Mouse (Mus musculus): Measurements from ENCODE around the gene Ap1m1.

Ap1m1 gene

DNA sequence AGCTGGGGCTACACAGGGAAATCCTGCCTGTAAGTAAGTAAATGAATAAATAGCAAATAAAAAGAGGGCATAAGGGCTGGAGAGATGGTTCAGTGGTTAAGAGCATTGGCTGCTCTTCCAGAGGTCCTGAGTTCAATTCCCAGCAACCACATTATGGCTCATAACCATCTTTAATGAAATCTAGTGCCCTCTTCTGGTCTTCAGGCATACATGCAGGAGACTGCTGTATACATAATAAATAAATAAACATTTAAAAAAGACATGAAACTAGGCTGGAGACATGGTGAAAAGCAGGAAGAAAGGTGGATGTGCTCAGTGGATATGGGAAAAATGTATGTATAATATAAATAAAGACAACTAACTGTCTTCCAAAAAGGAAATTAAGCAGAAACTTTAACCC lies 53.5 kb downstream of the Ap1m1 start:
- no peak for DNase-seq (ENCODE audit: extremely low spot score, low spot score)

DNA sequence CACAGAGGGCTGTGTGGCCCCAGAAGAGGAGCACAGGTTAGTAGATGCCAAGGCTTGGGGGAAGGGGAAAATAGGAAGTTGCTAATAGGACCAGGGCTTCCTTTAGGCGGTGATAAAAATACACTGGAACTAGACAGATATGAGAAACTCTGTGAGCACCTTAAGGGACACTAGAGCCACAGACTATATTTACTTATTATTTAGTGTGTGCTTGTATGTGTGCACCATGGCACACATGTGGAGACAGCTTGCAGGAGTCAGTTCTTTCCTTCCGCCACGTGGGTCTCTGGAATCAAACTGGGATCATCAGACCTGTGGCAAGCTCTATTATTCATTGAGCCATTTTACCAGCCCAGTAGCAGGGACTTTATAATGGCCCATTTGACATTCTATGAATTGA lies 55.3 kb downstream of the Ap1m1 start:
- DNase-seq (ENCODE audit: extremely low spot score, low spot score) = no peak

DNA sequence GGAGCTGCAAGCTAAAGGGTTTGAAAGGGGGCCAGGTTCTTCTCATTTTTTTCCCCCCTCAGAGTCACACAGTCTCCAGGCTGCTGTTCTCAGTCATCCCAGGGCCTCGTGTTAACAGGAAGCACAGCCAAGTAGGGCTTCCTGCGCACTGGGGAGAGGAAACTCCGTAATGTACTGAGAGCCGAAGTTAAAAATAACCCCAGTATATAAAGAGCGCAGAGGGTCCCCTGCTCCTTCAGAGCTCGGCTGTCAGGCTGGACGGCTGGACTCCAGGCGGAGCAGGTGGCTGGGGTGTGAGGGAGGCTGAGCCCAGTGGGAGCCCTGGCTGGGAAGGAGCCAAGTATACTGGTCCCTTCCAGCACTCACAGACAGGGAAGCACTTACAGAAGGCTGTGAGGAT lies 55.9 kb downstream of the Ap1m1 start:
- no peak for DNase-seq (ENCODE audit: extremely low spot score, low spot score)

DNA sequence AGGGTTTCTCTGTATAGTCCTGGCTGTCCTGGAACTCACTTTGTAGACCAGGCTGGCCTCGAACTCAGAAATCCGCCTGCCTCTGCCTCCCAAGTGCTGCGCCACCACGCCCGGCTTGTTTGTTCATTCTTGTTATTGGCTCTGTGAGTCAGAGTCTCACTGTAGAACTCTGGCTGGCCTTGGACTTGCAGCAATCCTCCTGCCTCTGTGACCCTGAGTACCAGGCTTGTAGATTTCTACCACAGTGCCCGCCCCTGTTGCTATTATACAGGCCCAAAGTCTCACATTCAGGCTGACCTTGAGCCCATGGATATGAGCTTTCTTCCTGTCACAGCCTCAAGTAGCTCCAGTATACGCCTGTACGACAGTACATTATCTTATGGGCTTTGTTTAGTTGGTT lies 56.7 kb downstream of the Ap1m1 start:
- no peak for DNase-seq (ENCODE audit: extremely low spot score, low spot score)

DNA sequence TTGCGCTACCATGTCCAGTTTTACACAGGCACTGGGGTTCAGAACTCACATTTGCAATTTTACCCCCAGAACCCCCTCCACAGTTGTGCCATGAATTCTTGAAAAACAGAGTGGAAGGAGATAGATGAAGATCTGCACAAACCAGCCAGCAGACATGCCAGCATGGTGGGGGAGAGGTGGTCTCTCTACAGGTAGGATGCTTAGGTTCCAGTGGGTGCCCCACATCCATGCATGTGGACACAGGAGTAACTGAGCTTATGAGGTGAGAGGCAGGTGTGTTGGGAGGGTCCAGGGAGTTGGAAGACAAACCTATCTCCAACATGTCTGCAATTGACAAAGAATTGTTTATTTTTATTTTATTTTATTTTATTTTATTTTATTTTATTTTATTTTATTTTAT lies 59.1 kb downstream of the Ap1m1 start:
- DNase-seq (ENCODE audit: extremely low spot score, low spot score) = no peak

DNA sequence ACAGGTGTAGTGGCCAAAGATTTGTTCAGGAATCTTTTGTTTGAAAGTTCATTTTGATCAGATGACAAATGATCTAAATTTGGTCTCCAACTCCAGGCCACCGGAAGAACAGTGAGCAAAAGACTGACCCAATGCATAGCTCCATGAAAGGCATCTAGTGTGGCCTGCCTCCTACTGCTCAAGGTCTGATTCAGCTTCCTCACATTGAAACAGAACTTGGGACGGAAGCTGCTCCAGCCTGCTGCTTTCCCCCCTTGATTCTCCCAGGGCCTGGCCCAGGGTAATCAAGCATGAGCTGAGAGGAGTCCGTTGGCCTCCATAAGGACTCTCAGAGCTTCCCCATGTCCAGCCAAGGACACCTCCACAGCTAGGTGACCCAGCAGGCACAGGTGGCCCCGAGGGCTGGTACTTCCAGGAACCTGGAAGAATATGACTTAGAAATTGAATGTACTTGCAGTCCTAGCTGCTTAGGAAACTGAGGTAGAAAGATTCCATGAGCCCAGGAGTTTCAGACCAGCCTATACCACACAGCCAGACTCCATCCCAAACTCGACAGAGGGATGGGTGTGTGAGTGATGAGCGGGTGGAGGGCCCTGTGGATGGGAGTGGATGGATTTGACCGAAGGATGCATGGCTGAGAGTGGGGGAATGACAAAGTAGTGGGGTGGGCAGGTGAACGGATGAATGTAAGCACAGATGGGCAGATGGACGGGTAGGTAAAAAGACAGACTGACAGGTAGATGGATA lies 61.0 kb downstream of the Ap1m1 start:
- no peak for DNase-seq (ENCODE audit: extremely low spot score, low spot score)

DNA sequence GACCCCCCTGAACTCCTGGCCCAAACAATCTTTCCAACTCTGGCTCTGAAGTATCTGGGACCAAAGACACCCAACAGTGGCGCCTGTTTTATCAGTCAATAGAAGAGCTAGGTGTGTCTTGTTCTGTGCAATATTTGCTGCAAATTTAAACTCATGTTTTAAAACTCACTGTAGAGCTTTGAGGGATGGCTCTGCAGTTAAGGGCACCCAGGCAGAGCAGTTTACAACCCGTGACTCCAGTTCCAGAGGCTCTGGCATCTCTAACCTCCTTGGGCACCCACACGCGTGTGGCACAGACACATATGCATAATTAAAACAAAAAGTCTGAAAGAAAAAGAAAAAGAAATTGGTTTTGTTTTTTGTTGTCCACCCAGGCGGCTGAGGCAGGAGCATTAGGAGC lies 61.7 kb downstream of the Ap1m1 start:
- DNase-seq (ENCODE audit: extremely low spot score, low spot score) = no peak

DNA sequence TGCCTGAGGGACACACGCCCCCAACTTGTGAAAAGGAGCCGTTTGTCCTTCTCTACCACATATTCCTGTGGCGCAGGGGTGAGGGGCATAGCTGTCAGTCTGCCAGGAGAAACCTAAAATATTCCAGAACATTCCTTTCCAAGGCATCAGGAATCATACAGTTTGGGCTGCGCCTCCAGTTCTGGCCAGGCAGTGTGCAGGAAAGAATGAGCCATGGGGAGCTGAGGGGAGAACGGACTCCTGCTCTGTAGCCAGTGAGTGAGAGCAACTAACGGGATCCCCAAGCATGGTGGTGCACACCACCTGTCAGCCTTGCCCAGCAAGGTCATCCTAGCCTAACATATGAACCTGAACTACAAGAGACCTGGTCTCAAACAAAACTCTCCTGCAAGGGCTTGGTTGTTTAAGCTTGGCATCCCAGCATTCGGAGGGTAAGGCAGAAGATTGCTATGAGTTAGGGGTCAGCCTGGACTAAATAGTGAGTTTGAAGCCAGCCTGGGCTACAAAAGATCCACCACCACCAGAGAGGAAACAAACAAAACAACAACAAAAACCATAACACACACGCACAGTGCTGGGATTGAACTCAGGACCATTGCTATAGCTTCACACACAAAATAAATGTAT lies 63.3 kb downstream of the Ap1m1 start:
- no peak for DNase-seq (ENCODE audit: extremely low spot score, low spot score)

DNA sequence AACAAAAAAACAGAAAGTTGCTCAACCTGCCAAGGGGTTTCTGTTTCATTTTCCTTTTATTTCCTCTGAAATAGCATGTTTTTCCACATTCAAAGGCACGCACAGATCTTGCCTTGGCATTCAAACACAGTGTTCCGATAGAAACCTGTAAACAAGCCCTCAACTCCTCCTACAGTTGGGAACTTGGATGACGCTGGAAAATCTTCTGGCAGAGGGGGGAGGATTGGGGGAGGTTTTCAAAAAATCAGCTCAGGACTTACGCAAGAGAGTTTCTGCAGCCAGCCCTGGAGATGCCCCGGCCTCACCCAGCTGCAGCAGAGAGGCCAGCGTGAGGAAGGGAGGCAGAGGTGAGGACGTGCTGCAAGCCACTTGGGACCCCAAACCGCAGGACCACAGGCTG lies 63.8 kb downstream of the Ap1m1 start:
- DNase-seq (ENCODE audit: extremely low spot score, low spot score) = no peak

DNA sequence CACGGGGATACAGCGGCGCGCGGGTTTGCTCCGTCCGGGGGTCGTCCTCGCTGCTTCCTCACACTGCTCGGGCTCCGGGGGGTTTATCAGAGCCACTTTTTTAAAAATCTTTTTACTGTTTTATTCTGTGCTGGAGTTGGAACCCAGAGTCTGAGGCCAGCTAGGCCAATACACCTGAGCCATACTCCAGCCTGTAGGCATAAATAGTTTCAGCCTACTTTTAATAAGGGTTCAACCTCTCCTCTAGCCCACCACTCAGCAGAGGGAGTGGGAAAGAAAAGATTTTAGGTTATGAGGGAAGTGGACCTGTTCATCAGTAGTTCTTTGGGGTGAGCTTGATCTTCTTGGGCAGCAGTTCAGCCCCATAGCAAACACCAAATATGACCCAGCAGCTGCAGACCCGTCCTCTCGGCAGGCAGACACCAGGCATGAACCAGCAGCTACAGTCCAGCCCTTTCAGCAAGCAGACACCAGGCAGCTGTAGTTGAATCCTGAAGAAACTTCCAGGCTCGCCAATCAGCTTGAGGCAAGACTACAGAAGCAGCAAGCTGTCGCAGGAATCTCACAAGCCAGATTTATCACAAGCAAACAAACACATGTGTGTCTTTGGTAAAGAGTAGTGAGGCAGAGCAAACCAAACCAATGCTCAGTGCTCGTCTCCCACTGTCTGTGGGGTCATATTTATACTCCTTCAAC lies 65.5 kb downstream of the Ap1m1 start, which contains the start of gene Gm10282:
TSS of gene Gm10282 (minus strand) at position 51 of the 696 bp plus-strand sequence.
- DNase-seq (ENCODE audit: extremely low spot score, low spot score) = no peak

DNA sequence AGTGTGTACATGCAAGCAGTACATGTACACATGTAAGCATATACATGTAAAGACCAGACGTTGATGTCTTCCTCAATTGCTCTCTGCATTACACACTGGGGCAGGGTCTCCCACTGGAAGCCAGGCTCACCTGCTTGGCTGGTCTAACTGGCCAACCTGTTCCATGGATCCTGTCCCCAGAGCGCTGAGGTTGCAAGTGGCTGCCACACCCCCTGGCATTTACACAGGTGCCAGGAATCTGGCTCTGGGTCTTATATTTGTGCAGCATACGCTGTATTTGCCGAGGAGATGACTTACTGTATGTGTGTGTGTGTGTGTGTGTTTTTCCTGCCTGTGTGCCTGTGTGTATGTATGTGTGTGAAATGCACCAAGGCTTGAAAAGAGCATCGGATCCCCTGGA lies 67.1 kb downstream of the Ap1m1 start:
- DNase-seq (ENCODE audit: extremely low spot score, low spot score) = no peak
